Mouse (Mus musculus) bone marrow macrophage, adult 2 months (primary cell): ENCODE results near the gene Gopc. TPM values are rescaled to one million over a fixed set of nuclear protein-coding genes. Genes with fewer than 3 reads are reported as not detected.

Experiments
- H3K27ac ChIP-seq: 2 replicates; pipeline ENCODE4 v1.5.1; 2012; ENCODE audit warnings: low read depth, low read length; ENCODE audit not compliant: insufficient read depth
- H3K4me1 ChIP-seq: 2 replicates; pipeline ENCODE4 v1.6.1; 2012; ENCODE audit warnings: low read length; ENCODE audit not compliant: control insufficient read depth, insufficient read depth
- H3K4me3 ChIP-seq: 2 replicates; pipeline ENCODE4 v1.5.1; 2012; ENCODE audit warnings: mild to moderate bottlenecking, low read length, moderate library complexity; ENCODE audit not compliant: insufficient read depth
- CTCF ChIP-seq: IDR thresholded peaks from 2 replicates; pipeline ENCODE4 v1.5.1; 2012; ENCODE audit warnings: low read depth, mild to moderate bottlenecking, low read length, moderate library complexity
- POLR2A ChIP-seq: IDR thresholded peaks from 2 replicates; pipeline ENCODE4 v1.6.1; 2012; ENCODE audit warnings: mild to moderate bottlenecking, low read depth, low read length, borderline replicate concordance
- polyA plus RNA-seq: library from polyadenylated mRNA; stranded (reverse); fragments of >200 nt; gene quantifications from 2 replicates; pipeline ENCODE4 v1.2.4, GENCODE M21; 2012; ENCODE audit not compliant: missing spikeins, insufficient read depth, insufficient read length

The Gopc gene
- polyA plus RNA-seq, 1 experiment, result 19.6 TPM

- Histone ChIP-seq H3K4me3 (no peak overlapping the region), H3K4me1 (no peaks in the 10 kb centered on the region), H3K27ac (no peak overlapping the region)
- TF ChIP-seq POLR2A (no peak), CTCF (no peak)
Observed at GRCm38 (mm10) chr10:52389438-52389837, 7.5 kb upstream of the Gopc start.

DNA sequence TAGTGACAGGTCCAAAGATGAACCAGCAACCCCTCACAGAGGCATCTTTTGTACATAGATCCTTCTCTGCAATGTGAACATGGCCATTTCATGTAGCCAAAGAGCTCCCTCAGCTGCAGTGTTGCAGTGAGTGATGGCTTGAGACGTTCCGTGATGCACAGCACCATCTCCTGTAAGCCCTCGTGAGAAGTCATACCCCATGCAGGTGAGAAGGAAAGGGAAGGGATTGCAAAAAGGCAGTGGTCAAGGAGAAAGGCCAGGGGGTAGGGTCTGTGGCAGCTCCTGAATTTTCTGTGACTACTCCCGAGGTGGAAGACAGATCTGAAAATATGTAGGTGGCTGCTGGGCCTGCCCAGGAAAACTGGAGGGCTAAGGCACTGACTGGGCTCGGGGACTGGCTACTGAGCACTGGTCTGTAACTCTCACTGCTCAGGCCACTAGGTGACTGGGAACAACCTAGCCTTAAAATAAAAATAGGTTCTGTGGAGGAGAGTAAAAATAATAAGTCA is 7.1 kb upstream of the Gopc start, which contains the start of gene Nepn:
Gene Nepn (plus strand): TSS at position 51 of the 509 bp plus-strand sequence.
- TF ChIP-seq CTCF (no peak), POLR2A (no peak)
- Histone ChIP-seq H3K4me3 (no peak within 1 kb of the TSS), H3K27ac (no peak within 1 kb of the TSS), H3K4me1 (no peaks in the 10 kb centered on the region)

DNA sequence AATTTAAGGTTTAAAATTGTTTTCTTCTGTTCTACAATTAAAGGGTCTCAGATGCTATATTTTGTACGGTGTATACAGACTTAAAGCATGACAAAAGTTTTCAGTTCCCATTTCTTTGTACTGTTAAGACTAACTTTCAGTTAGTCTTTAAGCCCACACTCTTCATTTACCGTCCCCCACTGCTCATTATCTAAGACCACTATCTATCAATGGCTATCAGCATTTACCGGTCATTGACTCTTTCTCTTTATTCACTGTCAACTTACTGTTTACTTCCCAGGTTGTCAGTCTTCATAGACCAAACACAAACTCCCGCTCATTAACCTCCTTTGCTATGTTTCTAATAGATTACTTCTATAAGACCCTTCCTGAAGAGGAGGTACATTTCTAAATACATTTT is 5.3 kb upstream of the Gopc start:
- no peak overlapping the region for H3K27ac ChIP-seq
- peaks cover 4% of the 10 kb centered on the region for H3K4me1 ChIP-seq
- TF ChIP-seq CTCF (no peak), POLR2A (no peak)
- no peak overlapping the region for H3K4me3 ChIP-seq

DNA sequence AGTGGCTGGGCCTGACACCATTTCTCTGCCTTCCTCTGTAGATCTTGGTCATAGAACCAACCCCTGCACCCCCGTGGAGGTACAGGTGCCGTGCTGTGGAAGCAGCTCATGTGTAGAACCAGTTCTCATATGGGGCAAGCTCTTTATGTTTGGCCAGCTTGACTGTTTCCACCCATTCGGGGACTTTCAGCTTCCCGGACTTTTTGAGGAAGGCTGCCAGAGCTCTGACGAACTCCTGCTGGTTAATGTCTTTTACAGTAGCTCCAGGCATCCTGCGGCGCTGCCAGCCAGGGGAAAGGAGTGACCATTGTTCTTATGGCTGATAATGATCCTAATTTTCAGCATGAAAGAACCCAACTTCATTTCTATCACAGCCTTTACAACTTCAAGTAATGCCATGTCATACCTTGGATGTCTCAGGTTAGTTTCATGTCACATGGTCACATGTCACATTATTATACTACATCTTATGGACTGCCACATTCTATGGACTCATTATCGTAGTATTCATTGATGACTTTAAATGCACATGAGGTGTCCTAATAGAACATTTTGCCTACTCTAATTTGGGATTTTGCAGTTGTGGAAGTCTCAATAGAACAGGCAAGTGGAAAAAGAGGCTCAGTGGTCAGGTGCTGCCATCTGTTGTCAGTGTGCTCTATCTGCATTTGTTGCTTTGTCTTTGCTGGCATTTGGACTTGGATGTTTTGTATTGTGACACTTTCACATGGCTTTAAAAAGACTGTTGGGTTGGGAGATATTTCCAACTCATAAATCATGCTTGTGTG is 3.1 kb upstream of the Gopc start:
- H3K4me1 ChIP-seq, result peaks cover 4% of the 10 kb centered on the region
- no peak overlapping the region for H3K27ac ChIP-seq
- no peak for TF ChIP-seq POLR2A
- no peak overlapping the region for H3K4me3 ChIP-seq

GRCm38 (mm10) chr10:52383522-52383921 is 1.6 kb upstream of the Gopc start:
- Histone ChIP-seq H3K4me1 (peaks cover 6% of the 10 kb centered on the region), H3K4me3 (no peak overlapping the region), H3K27ac (no peak overlapping the region)
- TF ChIP-seq CTCF, result no peak
- no peak for TF ChIP-seq POLR2A

DNA sequence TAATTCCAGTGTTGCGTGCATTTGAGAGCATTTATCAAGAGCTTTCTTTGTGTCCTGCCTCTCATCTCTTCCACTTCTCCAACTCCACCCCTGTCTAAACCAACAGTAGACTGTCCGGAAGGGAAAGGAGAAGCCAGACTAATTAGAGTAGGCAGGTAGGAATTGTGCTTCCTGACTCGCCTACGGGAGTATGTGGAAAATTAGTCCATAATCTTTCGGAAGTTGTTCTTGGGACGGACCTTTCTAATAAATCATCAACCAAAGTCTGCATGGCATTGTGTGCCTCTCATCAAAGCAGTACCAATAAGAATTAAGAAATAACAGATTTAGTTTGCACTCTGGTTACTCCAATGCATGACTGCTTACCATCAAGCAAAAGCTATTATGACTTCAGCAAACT is 1.1 kb upstream of the Gopc start:
- peaks cover 8% of the 10 kb centered on the region for H3K4me1 ChIP-seq
- no peak for TF ChIP-seq CTCF
- TF ChIP-seq POLR2A, result no peak
- peak overlapping the region; percentile 79 for H3K4me3 ChIP-seq
- no peak overlapping the region for H3K27ac ChIP-seq

GRCm38 (mm10) chr10:52381321-52381801 is 563 bp downstream of the Gopc start:
- Histone ChIP-seq H3K27ac (peak overlapping the region; percentile 25; the same call in 1 of the 2 replicates), H3K4me1 (peaks cover 11% of the 10 kb centered on the region), H3K4me3 (peak overlapping the region; percentile 64)
- TF ChIP-seq POLR2A, result no peak

GRCm38 (mm10) chr10:52377813-52378212 is 4.1 kb downstream of the Gopc start:
- H3K27ac ChIP-seq, result no peak overlapping the region
- no peak for TF ChIP-seq CTCF
- no peak overlapping the region for H3K4me3 ChIP-seq
- H3K4me1 ChIP-seq, result peaks cover 11% of the 10 kb centered on the region

DNA sequence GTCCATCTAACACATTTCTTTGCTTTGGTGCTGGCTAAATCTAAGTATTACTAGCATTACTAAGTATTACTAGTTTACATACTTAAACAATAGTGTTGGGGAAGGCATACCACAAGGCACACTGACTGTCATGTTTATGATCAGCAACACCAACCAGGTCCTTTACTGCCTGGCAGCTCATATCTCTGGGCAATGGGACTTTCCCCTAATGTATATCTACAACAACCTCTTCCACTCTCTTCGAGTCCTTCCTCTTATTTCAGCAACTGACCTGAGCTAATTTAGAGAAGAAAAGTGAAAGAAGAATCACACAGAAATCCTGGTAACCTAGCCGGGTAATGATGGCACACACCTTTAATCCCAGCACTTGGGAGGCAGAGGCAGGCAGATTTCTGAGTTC is 5.5 kb downstream of the Gopc start:
- Histone ChIP-seq H3K4me3 (no peak overlapping the region), H3K4me1 (peaks cover 10% of the 10 kb centered on the region), H3K27ac (no peak overlapping the region)
- TF ChIP-seq CTCF (no peak), POLR2A (no peak)

DNA sequence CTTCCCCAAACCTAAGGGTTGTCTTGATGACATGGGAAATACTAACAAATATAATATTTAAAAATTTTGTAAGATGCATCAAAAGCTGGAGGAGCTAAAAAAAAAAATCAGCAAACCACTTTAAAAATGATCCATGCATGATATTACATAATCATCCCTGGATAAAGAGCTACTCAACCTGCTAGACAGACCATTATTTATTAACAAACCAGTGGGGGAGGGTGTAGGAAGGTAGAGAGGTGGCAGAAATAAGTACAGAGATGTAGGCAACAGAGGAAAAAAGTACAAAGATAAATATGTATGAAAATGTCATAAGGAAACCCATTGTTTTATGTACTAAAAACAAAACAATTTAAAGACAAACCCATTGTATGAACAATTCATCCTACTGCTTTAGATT is 7.3 kb downstream of the Gopc start:
- no peak for TF ChIP-seq POLR2A
- TF ChIP-seq CTCF, result no peak
- Histone ChIP-seq H3K4me3 (no peak overlapping the region), H3K4me1 (peaks cover 10% of the 10 kb centered on the region), H3K27ac (no peak overlapping the region)

DNA sequence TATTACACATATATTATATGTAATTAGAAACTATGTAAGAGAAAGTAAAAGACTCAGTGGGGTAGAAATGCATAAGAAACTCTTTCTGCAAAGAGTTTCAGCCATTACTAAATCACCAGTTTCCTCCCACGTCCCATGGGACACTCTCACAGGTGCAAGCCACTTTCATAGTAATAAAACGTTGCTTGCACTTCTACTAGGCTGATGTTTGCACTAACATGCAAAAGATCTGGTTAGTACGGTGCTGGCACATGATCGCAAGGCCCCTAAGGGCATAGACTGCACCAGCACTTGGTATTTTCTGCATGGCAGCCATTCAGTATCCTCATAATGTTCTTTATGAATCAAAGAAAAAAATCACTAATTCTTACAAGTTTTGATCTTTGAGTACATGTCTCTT is 8.1 kb downstream of the Gopc start:
- no peak overlapping the region for H3K27ac ChIP-seq
- TF ChIP-seq CTCF (no peak), POLR2A (no peak)
- peaks cover 10% of the 10 kb centered on the region for H3K4me1 ChIP-seq
- H3K4me3 ChIP-seq, result no peak overlapping the region
